Mouse (Mus musculus): ENCODE measurements around the gene Igf1r.

Gene Igf1r

GRCm38 (mm10) chr7:68160094-68160791, 207.6 kb downstream of the Igf1r start:
- DNase-seq (ENCODE audit: low read depth, low spot score), result peak; percentile 32

- no peak for DNase-seq (ENCODE audit: low read depth, low spot score)
Observed at GRCm38 (mm10) chr7:68164074-68164473, 211.4 kb downstream of the Igf1r start.

- no peak for DNase-seq (ENCODE audit: low read depth, low spot score)
Observed at GRCm38 (mm10) chr7:68172776-68173175, 220.1 kb downstream of the Igf1r start.

- no peak for DNase-seq (ENCODE audit: low read depth, low spot score)
Observed at GRCm38 (mm10) chr7:68179672-68180071, 227.0 kb downstream of the Igf1r start.

GRCm38 (mm10) chr7:68181104-68181503, 228.5 kb downstream of the Igf1r start:
- peak; percentile 18 for DNase-seq (ENCODE audit: low read depth, low spot score)

- peak; percentile 24 for DNase-seq (ENCODE audit: low read depth, low spot score)
Observed at GRCm38 (mm10) chr7:68182025-68182424, 229.4 kb downstream of the Igf1r start.

- DNase-seq (ENCODE audit: low read depth, low spot score), result no peak
Observed at GRCm38 (mm10) chr7:68182773-68183172, 230.1 kb downstream of the Igf1r start.

GRCm38 (mm10) chr7:68183421-68183820, 230.8 kb downstream of the Igf1r start:
- no peak for DNase-seq (ENCODE audit: low read depth, low spot score)

GRCm38 (mm10) chr7:68189211-68189610, 236.6 kb downstream of the Igf1r start:
- DNase-seq (ENCODE audit: low read depth, low spot score), result no peak

GRCm38 (mm10) chr7:68189691-68190456, 237.2 kb downstream of the Igf1r start:
- no peak for DNase-seq (ENCODE audit: low read depth, low spot score)

GRCm38 (mm10) chr7:68193958-68194695, 241.5 kb downstream of the Igf1r start:
- no peak for DNase-seq (ENCODE audit: low read depth, low spot score)

- DNase-seq (ENCODE audit: low read depth, low spot score), result no peak
Observed at GRCm38 (mm10) chr7:68199609-68200008, 247.0 kb downstream of the Igf1r start.

- DNase-seq (ENCODE audit: low read depth, low spot score), result no peak
Observed at GRCm38 (mm10) chr7:68205776-68206427, 253.3 kb downstream of the Igf1r start.

- no peak for DNase-seq (ENCODE audit: low read depth, low spot score)
Observed at GRCm38 (mm10) chr7:68209039-68209438, 256.4 kb downstream of the Igf1r start.

- DNase-seq (ENCODE audit: low read depth, low spot score), result no peak
Observed at GRCm38 (mm10) chr7:68210417-68210816, 257.8 kb downstream of the Igf1r start.

- DNase-seq (ENCODE audit: low read depth, low spot score), result no peak
Observed at GRCm38 (mm10) chr7:68211883-68212282, 259.3 kb downstream of the Igf1r start.

GRCm38 (mm10) chr7:68213842-68214241, 261.2 kb downstream of the Igf1r start:
- no peak for DNase-seq (ENCODE audit: low read depth, low spot score)

- DNase-seq (ENCODE audit: low read depth, low spot score), result no peak
Observed at GRCm38 (mm10) chr7:68215522-68216070, 263.0 kb downstream of the Igf1r start.

- no peak for DNase-seq (ENCODE audit: low read depth, low spot score)
Observed at GRCm38 (mm10) chr7:68218879-68219278, 266.3 kb downstream of the Igf1r start.

GRCm38 (mm10) chr7:68221677-68222230, 269.1 kb downstream of the Igf1r start:
- no peak for DNase-seq (ENCODE audit: low read depth, low spot score)

- no peak for DNase-seq (ENCODE audit: low read depth, low spot score)
Observed at GRCm38 (mm10) chr7:68223356-68223808, 270.8 kb downstream of the Igf1r start.
